Mouse (Mus musculus): ENCODE results near the gene Rps8. TPM values are rescaled to one million over a fixed set of nuclear protein-coding genes. Genes with fewer than 3 reads are reported as not detected.

Rps8 gene
- 372 and 534 TPM in 2 replicates for polyA plus RNA-seq (2012; rRNA removed)

GRCm38 (mm10) chr4:117155792-117156355, at the start of gene Rps8:
Rps8 (minus strand) TSS chr4:117156243.
- DNase-seq = peak; percentile 92
- Histone ChIP-seq H3K4me1 (ENCODE audit: control insufficient read depth, insufficient read depth, low read length) (no peaks in the 10 kb centered on the region), H3K4me3 (ENCODE audit: insufficient read depth, low read depth, low read length) (peak within 1 kb of the TSS; percentile 80), H3K27ac (ENCODE audit: insufficient read depth, low read depth, low read length) (peak within 1 kb of the TSS; percentile 71), H3K27me3 (replicated peaks; ENCODE audit: control insufficient read depth, insufficient read depth, low read length) (no peaks in the 10 kb centered on the region), H3K36me3 (ENCODE audit: control insufficient read depth, insufficient read depth, low read length) (peaks cover 8% of the 10 kb centered on the region; the same call in 1 of the 2 replicates)
- TF ChIP-seq POLR2A (IDR thresholded peaks at IDR 0.05; ENCODE audit: low read depth, low read length) (peak; percentile 93), CTCF (conservative IDR thresholded peaks at IDR 0.05; ENCODE audit: insufficient read depth, insufficient read length, low read depth, low read length) (no peak)
- whole genome bisulfite sequencing = under 1% methylated on average over 52 of the region's 52 CpGs

DNA sequence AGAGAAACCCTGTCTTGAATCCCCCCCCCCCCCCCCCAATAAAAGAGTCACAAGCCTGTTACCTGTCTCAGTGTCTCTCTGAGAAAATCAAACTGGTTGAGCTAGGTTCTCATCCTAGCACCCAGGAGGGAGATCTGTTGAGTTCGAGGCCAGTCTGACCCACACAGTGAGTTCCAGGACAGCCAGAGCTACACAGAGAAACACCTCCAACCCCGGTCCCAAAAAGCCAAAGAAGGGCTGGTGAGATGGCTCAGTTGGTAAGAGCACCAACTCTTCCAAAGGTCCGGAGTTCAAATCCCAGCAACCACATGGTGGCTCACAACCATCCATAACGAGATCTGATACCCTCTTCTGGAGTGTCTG, 46.9 kb upstream of the Rps8 start:
- WGBS = 62% methylated on average over 4 of the region's 4 CpGs
- TF ChIP-seq CTCF (conservative IDR thresholded peaks at IDR 0.05; ENCODE audit: insufficient read depth, insufficient read length, low read depth, low read length) (no peak), POLR2A (IDR thresholded peaks at IDR 0.05; ENCODE audit: low read depth, low read length) (no peak)
- H3K36me3 ChIP-seq (ENCODE audit: control insufficient read depth, insufficient read depth, low read length) = no peaks in the 10 kb centered on the region
- DNase-seq = no peak
- H3K27ac ChIP-seq (ENCODE audit: insufficient read depth, low read depth, low read length) = no peak overlapping the region
- H3K4me3 ChIP-seq (ENCODE audit: insufficient read depth, low read depth, low read length) = no peak overlapping the region
- H3K27me3 ChIP-seq (replicated peaks; ENCODE audit: control insufficient read depth, insufficient read depth, low read length) = no peaks in the 10 kb centered on the region
- H3K4me1 ChIP-seq (ENCODE audit: control insufficient read depth, insufficient read depth, low read length) = 0 out of 2 replicates have a peak, but pooled peaks cover 3% of the 10 kb centered on the region

DNA sequence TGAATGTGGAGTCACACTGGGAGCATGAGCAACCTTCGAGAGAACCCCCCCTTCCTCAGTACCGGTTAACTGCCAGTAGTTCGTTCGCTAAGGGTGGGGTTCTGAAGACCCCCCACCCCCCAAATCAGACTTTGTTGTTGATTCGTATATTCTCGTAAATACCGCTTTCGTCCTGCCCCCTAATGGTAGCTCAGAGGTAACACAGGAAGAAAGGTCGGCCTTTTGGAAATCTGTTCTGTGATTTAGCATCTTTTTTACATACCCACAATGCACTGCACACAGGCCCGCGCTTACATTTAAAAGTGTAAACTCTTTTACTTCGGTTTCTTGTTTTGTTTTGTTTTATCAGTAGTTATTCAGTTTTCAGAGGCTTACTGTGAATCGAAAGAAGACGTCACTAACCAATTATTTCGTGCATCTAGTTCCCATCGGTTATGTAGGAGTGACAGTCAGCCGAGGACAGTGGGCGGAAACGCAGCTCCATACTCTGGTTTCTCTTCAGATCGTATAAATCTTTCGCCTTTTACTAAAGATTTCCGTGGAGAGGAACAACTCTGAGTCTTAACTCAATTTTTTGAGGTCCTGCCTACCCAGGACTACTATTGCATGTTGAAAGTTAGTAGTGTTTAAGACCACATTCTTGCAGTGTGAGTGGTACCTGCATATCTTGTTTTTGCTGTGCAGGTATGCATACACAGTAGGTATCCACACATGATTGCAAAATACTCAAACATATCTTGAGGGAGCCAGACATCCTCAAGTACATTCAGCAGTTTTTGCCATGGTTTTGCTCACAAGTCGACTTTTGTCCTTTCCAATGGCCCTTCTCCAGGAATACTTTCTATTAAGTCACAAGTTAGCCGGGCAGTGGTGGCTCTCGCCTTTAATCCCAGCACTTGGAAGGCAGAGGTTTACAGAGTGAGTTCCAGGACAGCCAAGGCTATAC, 46.3 kb upstream of the Rps8 start:
- peak overlapping the region; percentile 63; the same call in 1 of the 2 replicates for H3K27ac ChIP-seq (ENCODE audit: insufficient read depth, low read depth, low read length)
- DNase-seq = peak; percentile 77
- peak overlapping the region; percentile 47 for H3K4me3 ChIP-seq (ENCODE audit: insufficient read depth, low read depth, low read length)
- H3K36me3 ChIP-seq (ENCODE audit: control insufficient read depth, insufficient read depth, low read length) = no peaks in the 10 kb centered on the region
- H3K4me1 ChIP-seq (ENCODE audit: control insufficient read depth, insufficient read depth, low read length) = 0 out of 2 replicates have a peak, but pooled peaks cover 3% of the 10 kb centered on the region
- H3K27me3 ChIP-seq (replicated peaks; ENCODE audit: control insufficient read depth, insufficient read depth, low read length) = no peaks in the 10 kb centered on the region
- WGBS = 2% methylated on average over 25 of the region's 25 CpGs
- TF ChIP-seq CTCF (conservative IDR thresholded peaks at IDR 0.05; ENCODE audit: insufficient read depth, insufficient read length, low read depth, low read length) (peak; percentile 35; the same call in 1 of the 2 replicates), POLR2A (IDR thresholded peaks at IDR 0.05; ENCODE audit: low read depth, low read length) (no peak)

GRCm38 (mm10) chr4:117191804-117192203, 35.8 kb upstream of the Rps8 start:
- Histone ChIP-seq H3K27me3 (replicated peaks; ENCODE audit: control insufficient read depth, insufficient read depth, low read length) (no peaks in the 10 kb centered on the region), H3K27ac (ENCODE audit: insufficient read depth, low read depth, low read length) (no peak overlapping the region), H3K4me3 (ENCODE audit: insufficient read depth, low read depth, low read length) (no peak overlapping the region), H3K36me3 (ENCODE audit: control insufficient read depth, insufficient read depth, low read length) (no peaks in the 10 kb centered on the region), H3K4me1 (ENCODE audit: control insufficient read depth, insufficient read depth, low read length) (peaks cover 6% of the 10 kb centered on the region)
- no peak for TF ChIP-seq CTCF (conservative IDR thresholded peaks at IDR 0.05; ENCODE audit: insufficient read depth, insufficient read length, low read depth, low read length)
- TF ChIP-seq POLR2A (IDR thresholded peaks at IDR 0.05; ENCODE audit: low read depth, low read length) = no peak
- 93% methylated on average over 14 of the region's 14 CpGs for WGBS
- DNase-seq = no peak

GRCm38 (mm10) chr4:117190660-117191059, 34.6 kb upstream of the Rps8 start:
- Histone ChIP-seq H3K27me3 (replicated peaks; ENCODE audit: control insufficient read depth, insufficient read depth, low read length) (no peaks in the 10 kb centered on the region), H3K36me3 (ENCODE audit: control insufficient read depth, insufficient read depth, low read length) (no peaks in the 10 kb centered on the region), H3K27ac (ENCODE audit: insufficient read depth, low read depth, low read length) (peak overlapping the region; percentile 74; the same call in 1 of the 2 replicates), H3K4me1 (ENCODE audit: control insufficient read depth, insufficient read depth, low read length) (peaks cover 6% of the 10 kb centered on the region), H3K4me3 (ENCODE audit: insufficient read depth, low read depth, low read length) (no peak overlapping the region)
- no peak for DNase-seq
- 65% methylated on average over 7 of the region's 7 CpGs for WGBS
- TF ChIP-seq CTCF (conservative IDR thresholded peaks at IDR 0.05; ENCODE audit: insufficient read depth, insufficient read length, low read depth, low read length) (no peak), POLR2A (IDR thresholded peaks at IDR 0.05; ENCODE audit: low read depth, low read length) (no peak)

DNA sequence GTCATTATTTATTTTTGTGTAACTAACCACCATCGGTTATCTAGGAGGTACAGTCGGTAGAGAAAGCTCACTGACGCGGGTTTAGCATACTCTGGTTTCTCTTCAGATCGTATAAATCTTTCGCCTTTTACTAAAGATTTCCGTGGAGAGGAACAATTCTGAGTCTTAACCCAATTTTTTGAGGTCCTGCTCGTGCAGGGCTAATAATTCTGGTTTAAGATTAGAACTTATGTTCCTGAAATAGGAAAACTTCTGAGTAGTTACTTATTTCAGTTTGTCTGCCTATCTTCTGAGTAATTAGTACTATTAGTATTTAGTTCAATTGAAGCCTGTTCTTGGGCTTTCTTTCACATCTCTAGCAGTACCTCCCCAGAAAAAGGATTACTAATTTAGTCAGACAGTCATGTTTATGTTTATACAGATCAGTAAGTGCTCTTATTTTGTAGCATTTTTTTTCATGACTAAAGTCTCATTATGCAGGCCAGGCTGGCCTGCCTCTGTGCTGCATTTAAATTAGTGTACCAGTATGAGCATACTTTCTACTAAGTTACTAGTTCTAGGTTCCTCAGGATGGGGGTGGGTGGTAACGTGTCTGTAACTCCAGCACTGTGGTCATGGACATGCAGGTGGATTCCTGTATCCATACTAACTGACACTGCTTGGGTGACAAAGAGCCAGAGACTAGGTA, 34.0 kb upstream of the Rps8 start:
- Histone ChIP-seq H3K36me3 (ENCODE audit: control insufficient read depth, insufficient read depth, low read length) (no peaks in the 10 kb centered on the region), H3K4me3 (ENCODE audit: insufficient read depth, low read depth, low read length) (no peak overlapping the region), H3K27me3 (replicated peaks; ENCODE audit: control insufficient read depth, insufficient read depth, low read length) (no peaks in the 10 kb centered on the region), H3K27ac (ENCODE audit: insufficient read depth, low read depth, low read length) (peak overlapping the region; percentile 78), H3K4me1 (ENCODE audit: control insufficient read depth, insufficient read depth, low read length) (peaks cover 6% of the 10 kb centered on the region)
- DNase-seq = peak; percentile 70
- 1% methylated on average over 9 of the region's 9 CpGs for whole genome bisulfite sequencing
- TF ChIP-seq CTCF (conservative IDR thresholded peaks at IDR 0.05; ENCODE audit: insufficient read depth, insufficient read length, low read depth, low read length) = no peak
- TF ChIP-seq POLR2A (IDR thresholded peaks at IDR 0.05; ENCODE audit: low read depth, low read length) = peak; percentile 59

Measured in kidney, adult 2 months (tissue).